Mouse (Mus musculus): ENCODE measurements around the gene Epx. TPM values are rescaled to one million over a fixed set of nuclear protein-coding genes. Genes with fewer than 3 reads are reported as not detected.

Epx gene
- 0.06 TPM in 1 of 2 replicates, not detected in the other for polyA plus RNA-seq (2015; fragmentation: Nextera tagmentation; extraction: Ambion mirVana)

GRCm38 (mm10) chr11:87875436-87875835 is at the start of gene Epx:
TSS of gene Epx (minus strand) at chr11:87875536.
- H3K4me2 ChIP-seq = no peak within 1 kb of the TSS
- WGBS = 86% methylated on average over 6 of the region's 6 CpGs
- H3K9me3 ChIP-seq = no peaks in the 10 kb centered on the region
- no peak for ATAC-seq (ENCODE audit: low FRiP score)
- no peak within 1 kb of the TSS for H3K4me3 ChIP-seq
- H3K36me3 ChIP-seq = no peaks in the 10 kb centered on the region
- H3K4me1 ChIP-seq (replicated peaks) = no peaks in the 10 kb centered on the region
- no peaks in the 10 kb centered on the region for H3K27me3 ChIP-seq
- no peak within 1 kb of the TSS for H3K27ac ChIP-seq
- H3K9ac ChIP-seq = no peak within 1 kb of the TSS

GRCm38 (mm10) chr11:87920966-87921365 is 45.6 kb upstream of the Epx start, which contains the start of gene Olfr464:
TSS of gene Olfr464 (minus strand) at chr11:87920967.
- Histone ChIP-seq H3K9me3 (no peaks in the 10 kb centered on the region), H3K4me1 (replicated peaks) (no peaks in the 10 kb centered on the region), H3K27ac (no peak within 1 kb of the TSS), H3K4me3 (no peak within 1 kb of the TSS), H3K36me3 (no peaks in the 10 kb centered on the region), H3K27me3 (0 out of 2 replicates have a peak, but pooled peaks cover 6% of the 10 kb centered on the region), H3K4me2 (no peak within 1 kb of the TSS), H3K9ac (no peak within 1 kb of the TSS)
- WGBS = 35% methylated on average over 5 of the region's 5 CpGs
- ATAC-seq (ENCODE audit: low FRiP score) = no peak

GRCm38 (mm10) chr11:87920301-87920700 is 45.0 kb upstream of the Epx start:
- Histone ChIP-seq H3K27ac (no peak overlapping the region), H3K9ac (no peak overlapping the region), H3K4me1 (replicated peaks) (no peaks in the 10 kb centered on the region), H3K4me3 (no peak overlapping the region), H3K9me3 (no peaks in the 10 kb centered on the region), H3K4me2 (no peak overlapping the region), H3K36me3 (no peaks in the 10 kb centered on the region), H3K27me3 (0 out of 2 replicates have a peak, but pooled peaks cover 6% of the 10 kb centered on the region)
- ATAC-seq (ENCODE audit: low FRiP score) = no peak
- WGBS = 75% methylated on average over 2 of the region's 2 CpGs

- H3K27me3 ChIP-seq = 0 out of 2 replicates have a peak, but pooled peaks cover 3% of the 10 kb centered on the region
- no peak for ATAC-seq (ENCODE audit: low FRiP score)
- no peaks in the 10 kb centered on the region for H3K9me3 ChIP-seq
- no peak overlapping the region for H3K9ac ChIP-seq
- H3K4me3 ChIP-seq = no peak overlapping the region
- no peaks in the 10 kb centered on the region for H3K4me1 ChIP-seq (replicated peaks)
- no peaks in the 10 kb centered on the region for H3K36me3 ChIP-seq
- WGBS = 94% methylated on average over 1 of the region's 1 CpGs
- H3K4me2 ChIP-seq = no peak overlapping the region
- H3K27ac ChIP-seq = no peak overlapping the region
Measured at GRCm38 (mm10) chr11:87916005-87916404, 40.7 kb upstream of the Epx start.

- WGBS = 80% methylated on average over 3 of the region's 3 CpGs
- no peak for ATAC-seq (ENCODE audit: low FRiP score)
Measured at GRCm38 (mm10) chr11:87904331-87904730, 29.0 kb upstream of the Epx start.

GRCm38 (mm10) chr11:87897287-87897686 is 22.0 kb upstream of the Epx start, which contains the start of gene Olfr463:
TSS of gene Olfr463 (minus strand) at chr11:87897387.
- Histone ChIP-seq H3K9me3 (no peaks in the 10 kb centered on the region), H3K4me1 (replicated peaks) (no peaks in the 10 kb centered on the region), H3K9ac (no peak within 1 kb of the TSS), H3K36me3 (no peaks in the 10 kb centered on the region), H3K4me3 (no peak within 1 kb of the TSS), H3K4me2 (no peak within 1 kb of the TSS), H3K27me3 (peaks cover 5% of the 10 kb centered on the region), H3K27ac (no peak within 1 kb of the TSS)
- ATAC-seq (ENCODE audit: low FRiP score) = no peak

More at GRCm38 (mm10) chr11:87904331-87904730, 29.0 kb upstream of the Epx start:
- H3K4me1 ChIP-seq (replicated peaks) = no peaks in the 10 kb centered on the region
- H3K9ac ChIP-seq = no peak overlapping the region
- no peak overlapping the region for H3K27ac ChIP-seq
- no peaks in the 10 kb centered on the region for H3K36me3 ChIP-seq
- no peaks in the 10 kb centered on the region for H3K27me3 ChIP-seq
- H3K4me2 ChIP-seq = no peak overlapping the region
- no peaks in the 10 kb centered on the region for H3K9me3 ChIP-seq
- no peak overlapping the region for H3K4me3 ChIP-seq

- Histone ChIP-seq H3K9ac (no peak within 1 kb of the TSS), H3K36me3 (no peaks in the 10 kb centered on the region), H3K4me3 (no peak within 1 kb of the TSS), H3K4me2 (no peak within 1 kb of the TSS), H3K27me3 (peaks cover 3% of the 10 kb centered on the region; the same call in 1 of the 2 replicates), H3K9me3 (no peaks in the 10 kb centered on the region), H3K27ac (no peak within 1 kb of the TSS), H3K4me1 (replicated peaks) (no peaks in the 10 kb centered on the region)
- 90% methylated on average over 6 of the region's 6 CpGs for WGBS
- no peak for ATAC-seq (ENCODE audit: low FRiP score)
Measured at GRCm38 (mm10) chr11:87892168-87892567, 16.8 kb upstream of the Epx start, which contains the start of gene Olfr462. TSS of gene Olfr462 (minus strand) at chr11:87892268.

GRCm38 (mm10) chr11:87884856-87885255 is 9.5 kb upstream of the Epx start:
- ATAC-seq (ENCODE audit: low FRiP score) = no peak
- 89% methylated on average over 5 of the region's 5 CpGs for WGBS

GRCm38 (mm10) chr11:87883493-87883892 is 8.2 kb upstream of the Epx start:
- no peak overlapping the region for H3K27ac ChIP-seq
- no peaks in the 10 kb centered on the region for H3K9me3 ChIP-seq
- no peak overlapping the region for H3K4me3 ChIP-seq
- H3K9ac ChIP-seq = no peak overlapping the region
- no peak for ATAC-seq (ENCODE audit: low FRiP score)
- WGBS = 43% methylated on average over 5 of the region's 5 CpGs
- H3K4me2 ChIP-seq = no peak overlapping the region
- no peaks in the 10 kb centered on the region for H3K4me1 ChIP-seq (replicated peaks)
- no peaks in the 10 kb centered on the region for H3K36me3 ChIP-seq
- H3K27me3 ChIP-seq = 0 out of 2 replicates have a peak, but pooled peaks cover 3% of the 10 kb centered on the region

More at GRCm38 (mm10) chr11:87884856-87885255, 9.5 kb upstream of the Epx start:
- H3K4me1 ChIP-seq (replicated peaks) = no peaks in the 10 kb centered on the region
- H3K27ac ChIP-seq = no peak overlapping the region
- H3K9me3 ChIP-seq = no peaks in the 10 kb centered on the region
- 0 out of 2 replicates have a peak, but pooled peaks cover 3% of the 10 kb centered on the region for H3K27me3 ChIP-seq
- H3K4me2 ChIP-seq = no peak overlapping the region
- H3K4me3 ChIP-seq = no peak overlapping the region
- H3K36me3 ChIP-seq = no peaks in the 10 kb centered on the region
- no peak overlapping the region for H3K9ac ChIP-seq

- H3K4me3 ChIP-seq = no peak overlapping the region
Measured at GRCm38 (mm10) chr11:87881714-87882113, 6.4 kb upstream of the Epx start.

GRCm38 (mm10) chr11:87879826-87880225 is 4.5 kb upstream of the Epx start:
- no peak overlapping the region for H3K4me2 ChIP-seq

More at GRCm38 (mm10) chr11:87881714-87882113, 6.4 kb upstream of the Epx start:
- H3K9me3 ChIP-seq = no peaks in the 10 kb centered on the region
- no peaks in the 10 kb centered on the region for H3K4me1 ChIP-seq (replicated peaks)
- no peak overlapping the region for H3K4me2 ChIP-seq
- 0 out of 2 replicates have a peak, but pooled peaks cover 3% of the 10 kb centered on the region for H3K27me3 ChIP-seq
- no peak for ATAC-seq (ENCODE audit: low FRiP score)
- no peaks in the 10 kb centered on the region for H3K36me3 ChIP-seq
- H3K9ac ChIP-seq = no peak overlapping the region
- 75% methylated on average over 4 of the region's 4 CpGs for WGBS
- no peak overlapping the region for H3K27ac ChIP-seq

GRCm38 (mm10) chr11:87871766-87872165 is 3.6 kb downstream of the Epx start:
- whole genome bisulfite sequencing = 50% methylated on average over 8 of the region's 8 CpGs
- no peaks in the 10 kb centered on the region for H3K27me3 ChIP-seq
- no peak overlapping the region for H3K9ac ChIP-seq
- no peak overlapping the region for H3K4me2 ChIP-seq
- no peaks in the 10 kb centered on the region for H3K9me3 ChIP-seq
- no peaks in the 10 kb centered on the region for H3K36me3 ChIP-seq
- no peak for ATAC-seq (ENCODE audit: low FRiP score)
- H3K4me1 ChIP-seq (replicated peaks) = no peaks in the 10 kb centered on the region
- H3K4me3 ChIP-seq = no peak overlapping the region
- no peak overlapping the region for H3K27ac ChIP-seq

More at GRCm38 (mm10) chr11:87879826-87880225, 4.5 kb upstream of the Epx start:
- WGBS = 64% methylated on average over 9 of the region's 9 CpGs
- H3K36me3 ChIP-seq = no peaks in the 10 kb centered on the region
- no peak overlapping the region for H3K27ac ChIP-seq
- no peak for ATAC-seq (ENCODE audit: low FRiP score)
- H3K4me1 ChIP-seq (replicated peaks) = no peaks in the 10 kb centered on the region
- no peaks in the 10 kb centered on the region for H3K9me3 ChIP-seq
- H3K4me3 ChIP-seq = no peak overlapping the region
- H3K27me3 ChIP-seq = no peaks in the 10 kb centered on the region
- H3K9ac ChIP-seq = no peak overlapping the region

- ATAC-seq (ENCODE audit: low FRiP score) = no peak
- H3K4me1 ChIP-seq (replicated peaks) = no peaks in the 10 kb centered on the region
- WGBS = 81% methylated on average over 2 of the region's 2 CpGs
Measured at GRCm38 (mm10) chr11:87870096-87870495, 5.2 kb downstream of the Epx start.

More at GRCm38 (mm10) chr11:87870096-87870495, 5.2 kb downstream of the Epx start:
- H3K36me3 ChIP-seq = no peaks in the 10 kb centered on the region
- no peaks in the 10 kb centered on the region for H3K27me3 ChIP-seq
- H3K4me2 ChIP-seq = no peak overlapping the region
- H3K9me3 ChIP-seq = no peaks in the 10 kb centered on the region
- H3K4me3 ChIP-seq = no peak overlapping the region
- no peak overlapping the region for H3K9ac ChIP-seq
- H3K27ac ChIP-seq = no peak overlapping the region
